Mouse (Mus musculus) forebrain, embryonic 16.5 days (tissue): Measurements from ENCODE around the gene Gsap. TPM values are rescaled to one million over a fixed set of nuclear protein-coding genes. Genes with fewer than 3 reads are reported as not detected.
"Not testable (repeated sequence)": the region's sequence is repeated elsewhere in the genome, so short reads cannot be mapped to it uniquely, and the experiment has no call there.

Source experiments
- ATAC-seq: fragments of 200-750 bp; cut with Nextera tagmentation; 2 replicates; pipeline ENCODE4 v1.8.0; 2017; ENCODE audit warnings: mild to moderate bottlenecking, moderate library complexity
- H3K27ac ChIP-seq: fragments of 300-500 bp; sonication (generic); 2 replicates; pipeline ENCODE4 v1.5.1; 2014; ENCODE audit warnings: low read length, control low read depth
- H3K27me3 ChIP-seq: fragments of 300-500 bp; sonication (generic); replicated peaks from 2 replicates; pipeline ENCODE4 v1.6.1; 2014; ENCODE audit warnings: low read length; ENCODE audit not compliant: control insufficient read depth, insufficient read depth
- H3K36me3 ChIP-seq: fragments of 300-500 bp; sonication (generic); 2 replicates; pipeline ENCODE4 v1.6.1; 2014; ENCODE audit not compliant: control insufficient read depth, insufficient read depth
- H3K4me1 ChIP-seq: fragments of 300-500 bp; sonication (generic); replicated peaks from 2 replicates; pipeline ENCODE4 v1.6.1; 2014; ENCODE audit warnings: low read length; ENCODE audit not compliant: control insufficient read depth, insufficient read depth
- H3K4me2 ChIP-seq: fragments of 300-500 bp; sonication (generic); 2 replicates; pipeline ENCODE4 v1.6.1; 2014; ENCODE audit warnings: mild to moderate bottlenecking, low read length, control low read depth
- H3K4me3 ChIP-seq: fragments of 300-500 bp; sonication (generic); replicated peaks from 2 replicates; pipeline ENCODE4 v1.5.1; 2014; ENCODE audit warnings: mild to moderate bottlenecking, low read length, control low read depth
- H3K9ac ChIP-seq: fragments of 300-500 bp; sonication (generic); replicated peaks from 2 replicates; pipeline ENCODE4 v1.6.1; 2014; ENCODE audit warnings: low read depth, low read length, control low read depth
- H3K9me3 ChIP-seq: fragments of 300-500 bp; sonication (generic); 2 replicates; pipeline ENCODE4 v1.6.1; 2016; ENCODE audit warnings: low read length; ENCODE audit not compliant: control insufficient read depth
- WGBS: fragments of 180-500 bp; shearing (Covaris S2); extraction: QIAGEN DNeasy Blood & Tissue Kit; methylation state at CpG from one replicate; pipeline ENCODE4 v1.1.7; 2014; 5-methylcytosine and 5-hydroxymethylcytosine counted together
- polyA plus RNA-seq: library from polyadenylated mRNA; unstranded; fragments of >200 nt; fragmentation: Nextera tagmentation; extraction: Ambion mirVana; gene quantifications from 2 replicates; pipeline ENCODE4 v1.2.1, GENCODE M21; 2015

The Gsap gene
- polyA plus RNA-seq = 11.2 and 11.9 TPM in 2 replicates

DNA sequence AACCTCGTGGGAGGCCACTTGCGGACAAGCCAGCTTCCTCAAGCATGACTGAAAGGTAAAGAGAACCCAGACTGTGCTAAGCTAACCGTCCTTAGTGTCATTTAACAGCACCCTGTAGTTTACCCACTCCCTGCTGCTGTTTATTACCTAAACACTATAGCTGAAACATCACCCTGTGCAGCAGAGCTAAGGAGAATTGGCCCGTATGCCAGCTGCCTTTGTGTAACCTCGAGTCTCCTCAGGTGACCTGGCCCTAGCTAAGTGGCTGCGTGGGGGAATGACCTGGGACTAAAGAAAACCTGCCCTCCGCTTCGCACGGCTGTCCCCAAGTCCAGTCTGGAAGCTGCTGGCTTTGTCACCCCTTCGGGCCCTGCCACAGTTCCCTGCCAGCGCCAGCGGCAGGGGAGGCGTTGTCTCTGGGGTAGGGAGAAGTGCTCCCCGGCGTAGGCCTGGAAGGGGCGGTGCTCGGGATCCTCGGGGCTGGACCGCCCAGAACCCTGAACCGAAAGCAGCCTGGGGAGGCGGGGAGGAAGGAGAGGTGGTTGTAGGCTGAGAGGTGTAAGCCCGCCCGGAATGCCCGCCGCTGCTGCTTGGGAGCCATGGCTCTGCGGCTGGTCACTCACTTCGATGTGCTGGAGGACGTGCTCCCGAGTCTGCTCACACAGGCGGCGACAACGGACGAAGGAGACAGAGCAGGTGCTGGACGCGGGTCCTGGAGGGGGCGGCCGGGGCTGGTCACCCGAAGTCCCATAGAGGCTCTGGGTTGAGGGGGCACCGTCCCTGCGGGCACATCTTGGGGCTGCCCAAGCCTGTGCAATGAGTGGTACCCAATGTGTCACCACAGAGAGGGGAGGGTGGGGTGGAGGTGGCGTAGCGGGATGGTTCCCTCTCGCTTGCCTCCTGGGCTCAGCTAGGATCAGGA is at the start of gene Gsap:
Gene Gsap (plus strand): TSS at position 492 of the 922 bp plus-strand sequence.
- Histone ChIP-seq H3K4me3 (peak within 1 kb of the TSS; percentile 65), H3K4me1 (peaks cover 28% of the 10 kb centered on the region), H3K4me2 (peak within 1 kb of the TSS; percentile 60), H3K27ac (peak within 1 kb of the TSS; percentile 28; the same call in 1 of the 2 replicates), H3K27me3 (no peaks in the 10 kb centered on the region), H3K9me3 (no peaks in the 10 kb centered on the region), H3K36me3 (no peaks in the 10 kb centered on the region), H3K9ac (peak within 1 kb of the TSS; percentile 84)
- 5% methylated on average over 43 of the region's 43 CpGs for WGBS
- ATAC-seq = peak; percentile 89

DNA sequence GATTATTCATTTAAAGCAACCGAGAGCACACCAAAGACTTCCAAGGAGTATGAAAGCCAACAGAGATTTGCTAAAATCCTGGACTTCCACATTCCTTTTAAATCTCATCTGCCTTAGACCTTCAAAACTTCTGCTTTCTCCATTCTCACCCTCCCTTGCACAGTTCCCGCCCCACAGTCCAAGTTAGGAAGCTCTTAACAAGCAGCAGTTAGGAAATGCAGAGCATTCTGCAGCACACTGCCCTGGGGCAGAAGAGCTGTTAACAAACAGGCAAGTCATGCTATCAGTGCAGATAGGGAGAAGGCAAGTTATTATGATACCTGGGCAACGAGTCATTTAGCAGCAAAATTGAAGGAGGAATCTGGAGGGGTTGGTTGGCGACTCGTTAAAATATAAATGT is 49.5 kb upstream of the Gsap start:
- Histone ChIP-seq H3K4me1 (peaks cover 6% of the 10 kb centered on the region; the same call in 1 of the 2 replicates), H3K9ac (no peak overlapping the region), H3K27me3 (no peaks in the 10 kb centered on the region), H3K9me3 (no peaks in the 10 kb centered on the region), H3K27ac (no peak overlapping the region), H3K4me2 (no peak overlapping the region), H3K4me3 (no peak overlapping the region), H3K36me3 (no peaks in the 10 kb centered on the region)
- no peak for ATAC-seq
- 69% methylated on average over 5 of the region's 5 CpGs for WGBS

DNA sequence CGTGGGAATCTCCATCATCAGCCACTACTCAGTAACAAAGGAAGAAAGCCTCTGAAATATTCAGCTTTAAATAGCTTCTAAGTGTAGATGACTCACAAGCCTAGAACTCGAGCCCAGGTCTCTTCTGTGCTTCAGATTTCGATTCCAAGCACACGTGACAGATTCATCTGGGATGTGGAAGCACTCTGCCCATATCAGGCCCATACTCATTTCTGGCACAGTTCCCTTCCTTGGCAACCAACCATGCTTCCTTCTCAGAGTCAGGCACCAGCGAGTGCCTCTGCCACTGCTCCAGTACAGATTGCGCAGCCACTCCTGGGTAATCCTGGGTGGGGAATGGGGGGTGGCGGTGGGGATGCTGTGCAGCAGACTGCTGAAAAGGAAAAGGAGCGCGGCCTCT is 46.5 kb upstream of the Gsap start:
- Histone ChIP-seq H3K4me1 (peaks cover 6% of the 10 kb centered on the region; the same call in 1 of the 2 replicates), H3K4me2 (peak overlapping the region; percentile 28), H3K36me3 (no peaks in the 10 kb centered on the region), H3K4me3 (no peak overlapping the region), H3K9ac (no peak overlapping the region), H3K9me3 (no peaks in the 10 kb centered on the region), H3K27ac (peak overlapping the region; percentile 4; the same call in 1 of the 2 replicates), H3K27me3 (no peaks in the 10 kb centered on the region)
- 27% methylated on average over 9 of the region's 9 CpGs for WGBS
- ATAC-seq = peak; percentile 98

DNA sequence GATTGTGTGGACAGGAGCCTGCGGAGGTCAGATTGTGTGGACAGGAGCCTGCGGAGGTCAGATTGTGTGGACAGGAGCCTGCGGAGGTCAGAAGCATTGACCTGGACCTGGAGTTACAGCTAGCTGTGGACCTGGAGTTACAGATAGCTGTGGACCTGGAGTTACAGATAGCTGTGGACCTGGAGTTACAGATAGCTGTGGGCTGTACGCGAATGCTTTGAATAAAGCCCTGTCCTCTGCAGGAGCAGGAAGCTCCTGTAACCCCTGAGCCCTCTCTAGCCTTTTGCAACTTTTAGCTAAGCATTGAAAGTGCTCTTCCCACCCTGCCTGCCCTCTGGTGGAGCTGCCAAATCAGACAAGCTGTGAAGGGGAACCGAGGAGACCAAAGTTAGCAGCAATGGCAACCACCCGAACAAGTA is 44.9 kb upstream of the Gsap start:
- not testable (repeated sequence) for H3K27me3 ChIP-seq, H3K4me1 ChIP-seq, H3K27ac ChIP-seq, ATAC-seq, H3K9me3 ChIP-seq, H3K36me3 ChIP-seq, H3K4me3 ChIP-seq, H3K9ac ChIP-seq, H3K4me2 ChIP-seq
- 81% methylated on average over 7 of the region's 7 CpGs for WGBS

DNA sequence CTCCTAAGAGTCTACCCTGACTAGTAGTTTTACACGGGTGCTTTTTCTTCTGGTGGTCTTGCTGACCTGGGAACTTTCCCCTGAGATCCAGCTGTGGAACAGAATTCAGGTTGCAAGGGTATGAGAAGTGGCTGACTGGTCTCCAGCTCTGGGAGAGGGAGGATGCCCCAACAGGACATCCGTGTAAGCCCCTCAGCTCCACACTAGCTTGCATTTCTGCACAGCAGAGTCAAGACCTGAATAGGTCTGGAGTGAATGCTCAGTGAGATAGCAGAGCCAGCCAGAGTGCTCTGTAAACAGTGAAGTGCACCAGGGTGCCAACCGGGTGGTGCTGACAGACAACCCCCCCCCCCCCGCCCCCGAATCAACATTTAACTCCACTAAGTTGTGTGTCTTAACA is 44.4 kb upstream of the Gsap start:
- no peak for ATAC-seq
- H3K9ac ChIP-seq = no peak overlapping the region
- H3K4me3 ChIP-seq = no peak overlapping the region
- WGBS = 53% methylated on average over 5 of the region's 5 CpGs
- H3K9me3 ChIP-seq = no peaks in the 10 kb centered on the region
- no peaks in the 10 kb centered on the region for H3K27me3 ChIP-seq
- no peaks in the 10 kb centered on the region for H3K36me3 ChIP-seq
- peaks cover 6% of the 10 kb centered on the region; the same call in 1 of the 2 replicates for H3K4me1 ChIP-seq
- H3K4me2 ChIP-seq = no peak overlapping the region
- H3K27ac ChIP-seq = no peak overlapping the region

DNA sequence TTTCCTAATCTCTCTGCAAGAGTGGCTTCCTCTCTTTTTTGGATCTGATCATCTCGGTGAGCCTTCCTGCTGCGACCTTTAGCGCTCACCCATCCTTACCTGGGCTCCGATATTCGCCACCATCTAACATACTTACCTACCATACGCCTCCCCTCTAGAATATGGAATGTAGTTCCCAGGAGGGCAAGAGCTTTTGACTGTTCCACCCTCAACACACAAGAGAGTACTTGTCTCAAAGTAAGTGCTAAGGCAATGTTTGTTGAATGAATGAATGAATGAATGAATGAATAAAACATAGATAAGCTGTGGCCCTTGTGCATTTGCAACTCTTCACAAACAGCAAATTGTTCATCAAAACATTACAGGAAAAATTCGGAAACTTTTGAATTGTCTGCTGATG is 43.0 kb upstream of the Gsap start:
- H3K36me3 ChIP-seq = no peaks in the 10 kb centered on the region
- no peak overlapping the region for H3K9ac ChIP-seq
- no peak for ATAC-seq
- no peak overlapping the region for H3K27ac ChIP-seq
- no peaks in the 10 kb centered on the region for H3K27me3 ChIP-seq
- 93% methylated on average over 7 of the region's 7 CpGs for WGBS
- H3K9me3 ChIP-seq = no peaks in the 10 kb centered on the region
- H3K4me3 ChIP-seq = no peak overlapping the region
- no peak overlapping the region for H3K4me2 ChIP-seq
- peaks cover 6% of the 10 kb centered on the region; the same call in 1 of the 2 replicates for H3K4me1 ChIP-seq

DNA sequence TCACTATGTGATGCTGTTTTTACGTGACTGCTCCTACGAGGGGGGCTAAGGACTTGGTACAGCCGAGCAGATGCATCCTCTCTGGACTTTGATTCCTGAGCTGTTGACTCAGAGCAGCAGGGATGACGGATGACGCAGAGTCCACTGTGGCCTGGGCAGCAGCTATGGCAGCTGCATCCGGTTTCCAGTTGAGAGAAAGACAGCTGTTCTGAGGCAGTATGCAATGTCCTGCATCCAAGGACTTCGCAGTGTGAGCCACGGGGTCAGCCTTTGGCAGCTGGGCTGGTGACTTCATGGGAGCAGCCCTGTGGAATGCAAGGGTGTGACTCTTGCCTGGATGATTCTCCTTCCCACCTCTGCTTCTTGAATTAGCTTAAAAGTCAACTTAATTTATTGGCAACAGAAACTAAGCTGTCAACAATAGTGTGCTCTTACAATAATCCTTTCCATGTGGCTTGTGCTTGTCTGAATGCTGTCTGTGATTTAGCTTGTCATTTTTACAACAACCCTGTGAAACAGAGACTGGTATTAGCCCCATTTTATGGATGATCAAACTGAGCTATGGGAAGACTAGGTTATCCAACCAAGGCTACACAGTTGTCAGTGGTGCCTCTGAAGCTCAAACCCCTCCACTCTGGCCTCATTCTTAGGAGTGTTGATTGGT is 41.4 kb upstream of the Gsap start:
- Histone ChIP-seq H3K27ac (no peak overlapping the region), H3K36me3 (no peaks in the 10 kb centered on the region), H3K4me2 (no peak overlapping the region), H3K9me3 (no peaks in the 10 kb centered on the region), H3K4me1 (peaks cover 3% of the 10 kb centered on the region; the same call in 1 of the 2 replicates), H3K4me3 (no peak overlapping the region), H3K27me3 (no peaks in the 10 kb centered on the region), H3K9ac (no peak overlapping the region)
- no peak for ATAC-seq
- WGBS = 81% methylated on average over 8 of the region's 8 CpGs

DNA sequence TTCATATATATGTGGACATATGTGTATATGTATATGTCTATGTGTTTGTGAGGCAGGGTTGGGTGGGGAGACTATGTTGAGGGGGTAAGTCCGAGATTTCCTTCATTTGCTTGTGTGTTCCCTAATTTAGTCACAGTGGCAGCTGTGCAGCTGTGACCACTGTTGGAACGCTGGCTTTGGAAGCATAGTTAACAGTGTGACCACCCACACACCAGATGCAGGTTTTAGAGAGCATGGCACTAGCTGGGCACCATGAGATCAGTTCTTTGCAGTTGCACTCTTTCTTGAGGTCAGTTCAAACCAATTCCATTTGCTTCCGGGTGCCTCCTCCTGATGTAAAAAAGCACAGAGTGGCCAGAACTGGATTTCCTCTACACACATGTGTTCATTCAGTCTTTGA is 37.7 kb upstream of the Gsap start:
- H3K27ac ChIP-seq = no peak overlapping the region
- WGBS = 76% methylated on average over 3 of the region's 3 CpGs
- no peaks in the 10 kb centered on the region for H3K36me3 ChIP-seq
- H3K27me3 ChIP-seq = no peaks in the 10 kb centered on the region
- H3K4me1 ChIP-seq = no peaks in the 10 kb centered on the region
- no peak overlapping the region for H3K4me3 ChIP-seq
- no peaks in the 10 kb centered on the region for H3K9me3 ChIP-seq
- no peak overlapping the region for H3K4me2 ChIP-seq
- H3K9ac ChIP-seq = no peak overlapping the region
- no peak for ATAC-seq

DNA sequence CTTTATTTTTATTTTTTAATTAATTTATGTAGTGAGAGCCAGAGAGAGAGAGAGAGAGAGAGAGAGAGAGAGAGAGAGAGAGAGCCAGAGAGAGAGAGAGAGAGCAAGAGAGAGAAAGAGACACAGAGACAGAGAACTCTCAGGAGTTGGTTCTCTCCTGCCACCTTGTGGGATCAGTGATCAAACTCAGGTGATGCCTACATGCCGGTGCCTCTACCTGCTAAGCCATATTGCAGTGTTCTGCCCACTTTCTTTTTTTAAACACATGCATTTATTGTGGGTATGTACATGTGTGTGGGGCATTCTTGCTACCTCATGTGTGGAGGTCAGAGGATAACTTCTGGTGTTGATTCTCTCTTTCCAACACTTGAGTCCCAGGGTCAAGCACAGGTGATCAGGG is 32.4 kb upstream of the Gsap start:
- no peaks in the 10 kb centered on the region for H3K4me1 ChIP-seq
- no peak overlapping the region for H3K27ac ChIP-seq
- H3K4me2 ChIP-seq = no peak overlapping the region
- 79% methylated on average over 1 of the region's 1 CpGs for WGBS
- no peaks in the 10 kb centered on the region for H3K27me3 ChIP-seq
- H3K4me3 ChIP-seq = no peak overlapping the region
- ATAC-seq = no peak
- peaks cover 2% of the 10 kb centered on the region; the same call in 1 of the 2 replicates for H3K9me3 ChIP-seq
- H3K36me3 ChIP-seq = no peaks in the 10 kb centered on the region
- no peak overlapping the region for H3K9ac ChIP-seq
